Mouse (Mus musculus) spleen, adult 2 months (tissue): ENCODE data around the gene Sf3a2.

ENCODE experiments used
- CTCF ChIP-seq: fragments of 200-500 bp; IDR thresholded peaks from 2 replicates; pipeline ENCODE4 v1.5.1; 2011; ENCODE audit warnings: mild to moderate bottlenecking, inconsistent platforms; ENCODE audit not compliant: insufficient read depth, insufficient read length, insufficient replicate concordance; ENCODE audit errors: extremely low read depth
- POLR2A ChIP-seq: fragments of 200-500 bp; IDR thresholded peaks from 2 replicates; pipeline ENCODE4 v1.6.1; 2011; ENCODE audit warnings: low read depth, low read length, inconsistent platforms

DNA sequence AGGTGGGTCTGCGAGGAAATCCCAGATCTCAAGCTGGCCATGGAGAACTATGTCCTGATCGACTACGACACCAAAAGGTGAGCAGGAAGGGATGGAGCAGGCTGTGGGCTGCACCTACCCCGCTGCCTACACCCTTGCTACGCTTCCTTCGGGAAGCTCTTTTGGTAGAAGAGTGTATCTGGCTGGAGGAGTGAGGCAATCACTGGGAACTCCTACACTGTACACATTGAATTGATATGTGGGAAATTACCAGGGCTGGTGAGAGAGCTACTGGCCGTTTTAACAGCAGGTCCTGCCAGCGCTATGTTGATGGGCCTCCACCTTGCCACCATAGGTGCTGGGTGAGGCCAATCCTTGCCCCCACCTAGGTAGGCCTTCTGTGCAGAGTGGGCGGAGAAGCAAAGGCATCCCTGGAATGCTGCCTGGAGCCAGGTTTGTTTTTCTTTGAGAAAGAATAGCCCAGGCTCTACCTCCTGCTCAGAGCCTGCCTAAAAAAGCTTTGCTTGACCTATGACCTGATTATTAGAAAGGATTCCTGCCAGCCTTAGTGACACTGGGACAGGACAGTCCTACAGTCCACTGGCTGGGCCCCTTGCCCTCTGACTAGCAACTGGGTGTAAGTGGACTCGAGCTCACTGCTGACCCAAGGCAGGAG lies 31.7 kb upstream of the Sf3a2 start:
- TF ChIP-seq CTCF (no peak), POLR2A (no peak)
